Mouse (Mus musculus): ENCODE results near the gene Frmd8. TPM values are rescaled to one million over a fixed set of nuclear protein-coding genes. Genes with fewer than 3 reads are reported as not detected.

The Frmd8 gene
- total and polyA plus RNA-seq, 3 experiments = 22.8 to 34.4 TPM; not detected in 1

DNA sequence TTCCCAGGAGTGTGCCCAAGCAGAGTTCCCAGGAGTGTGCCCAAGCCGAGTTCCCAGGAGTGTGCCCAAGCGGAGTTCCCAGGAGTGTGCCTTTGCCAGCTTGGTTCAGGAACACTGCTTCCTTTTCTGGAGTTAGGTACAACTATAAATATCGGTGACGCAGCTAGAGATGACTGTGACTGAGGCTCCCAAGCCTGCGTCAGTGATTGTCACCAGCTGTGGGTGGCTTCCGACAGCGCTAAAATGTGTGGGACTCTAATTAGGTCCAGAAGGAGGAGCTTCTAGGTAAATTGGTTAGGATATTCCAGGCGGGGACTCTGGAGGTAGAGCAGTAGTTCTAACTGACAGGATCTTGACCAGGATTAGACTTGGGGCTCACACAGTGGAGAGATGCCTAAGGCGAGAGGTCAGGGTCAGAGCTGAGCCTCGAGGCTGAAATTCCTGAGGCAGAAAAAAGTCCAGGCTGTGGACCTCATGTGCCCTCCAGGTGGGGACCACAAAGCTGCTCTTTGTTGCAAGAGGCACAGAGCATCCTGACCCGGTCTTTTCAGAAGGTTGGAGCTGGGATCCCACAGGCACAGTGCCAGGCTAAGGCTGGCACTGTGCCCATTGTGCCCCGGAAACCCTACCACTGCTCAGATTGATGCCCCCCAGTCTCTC, 52.8 kb downstream of the Frmd8 start:
- H3K9ac ChIP-seq (ENCODE audit: control insufficient read depth, low read depth, low read length, poor library complexity, severe bottlenecking) = no peak overlapping the region
- peaks cover 2 to 13% of the 10 kb centered on the region in 2 experiments for H3K4me1 ChIP-seq (ENCODE audit: control insufficient read depth in 1 of 2, insufficient read depth in 2 of 2, low read length in 2 of 2)

DNA sequence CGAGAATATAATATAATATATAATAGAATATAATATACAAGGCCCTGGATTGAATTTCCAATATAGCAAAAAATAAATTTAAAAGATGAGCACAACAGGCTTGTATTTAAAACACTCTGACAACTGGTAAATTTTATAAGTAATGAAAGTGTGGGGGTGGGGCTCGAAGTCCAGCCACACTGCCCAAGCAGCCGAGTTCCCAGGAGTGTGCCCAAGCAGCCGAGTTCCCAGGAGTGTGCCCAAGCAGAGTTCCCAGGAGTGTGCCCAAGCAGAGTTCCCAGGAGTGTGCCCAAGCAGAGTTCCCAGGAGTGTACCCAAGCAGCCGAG, 53.3 kb downstream of the Frmd8 start:
- Histone ChIP-seq H3K27me3 (ENCODE audit: control insufficient read depth in 1 of 2, insufficient read depth in 2 of 2, low read length in 2 of 2) (no peaks in the 10 kb centered on the region), H3K27ac (ENCODE audit: control insufficient read depth, low read depth, low read length) (no peak overlapping the region), H3K9ac (ENCODE audit: control insufficient read depth, low read depth, low read length, poor library complexity, severe bottlenecking) (no peak overlapping the region), H3K79me2 (ENCODE audit: control insufficient read depth, insufficient read depth, low read length, poor library complexity) (peaks cover 2% of the 10 kb centered on the region; the same call in 1 of the 2 replicates), H3K36me3 (ENCODE audit: control insufficient read depth in 1 of 2, insufficient read depth in 2 of 2, low read length in 2 of 2) (peaks cover 9 to 10% of the 10 kb centered on the region in 2 experiments), H3K9me3 (replicated peaks; ENCODE audit: insufficient read depth, low read length) (no peaks in the 10 kb centered on the region), H3K4me3 (ENCODE audit: control insufficient read depth in 1 of 2, insufficient read depth in 1 of 2, low read depth in 2 of 2, low read length in 2 of 2) (no peak overlapping the region), H3K4me1 (ENCODE audit: control insufficient read depth in 1 of 2, insufficient read depth in 2 of 2, low read length in 2 of 2) (peaks cover 2 to 16% of the 10 kb centered on the region in 2 experiments)
- TF ChIP-seq NRF1 (IDR thresholded peaks at IDR 0.05; ENCODE audit: insufficient read depth, low read depth, low read length, poor library complexity, severe bottlenecking) = no peak
- TF ChIP-seq CHD1 (IDR thresholded peaks at IDR 0.05; ENCODE audit: low read depth, low read length) = no peak
- TF ChIP-seq KAT2A (conservative IDR thresholded peaks at IDR 0.05; ENCODE audit: low read depth, low read length) = no peak
- no peak for TF ChIP-seq ETS1 (IDR thresholded peaks at IDR 0.05; ENCODE audit: low read depth, low read length)
- TF ChIP-seq GATA1 (IDR thresholded peaks at IDR 0.05; ENCODE audit: low read depth, low read length) = no peak
- no peak for TF ChIP-seq MEF2A (IDR thresholded peaks at IDR 0.05; ENCODE audit: extremely low read depth, insufficient replicate concordance, low read depth, low read length, poor library complexity, severe bottlenecking)
- no peak for TF ChIP-seq POLR2AphosphoS2 (IDR thresholded peaks at IDR 0.05; ENCODE audit: low read length)
- TF ChIP-seq BHLHE40 (IDR thresholded peaks at IDR 0.05; ENCODE audit: borderline replicate concordance, low read depth, low read length) = no peak
- no peak for TF ChIP-seq TBP (IDR thresholded peaks at IDR 0.05; ENCODE audit: low read depth, low read length)
- DNase-seq (ENCODE audit: low read depth, low spot score) = no peak

More for the DNA sequence above, 52.8 kb downstream of the Frmd8 start:
- Histone ChIP-seq H3K79me2 (ENCODE audit: control insufficient read depth, insufficient read depth, low read length, poor library complexity) (peaks cover 2% of the 10 kb centered on the region; the same call in 1 of the 2 replicates), H3K27ac (ENCODE audit: control insufficient read depth, low read depth, low read length) (no peak overlapping the region), H3K36me3 (ENCODE audit: control insufficient read depth in 1 of 2, insufficient read depth in 2 of 2, low read length in 2 of 2) (peaks cover 5 to 13% of the 10 kb centered on the region in 2 experiments), H3K9me3 (replicated peaks; ENCODE audit: insufficient read depth, low read length) (no peaks in the 10 kb centered on the region), H3K27me3 (ENCODE audit: control insufficient read depth in 1 of 2, insufficient read depth in 2 of 2, low read length in 2 of 2) (no peaks in the 10 kb centered on the region), H3K4me3 (ENCODE audit: control insufficient read depth in 1 of 2, insufficient read depth in 1 of 2, low read depth in 2 of 2, low read length in 2 of 2) (no peak overlapping the region)
- no peak for TF ChIP-seq ZKSCAN1 (IDR thresholded peaks at IDR 0.05; ENCODE audit: low read depth, low read length)
- no peak for TF ChIP-seq RAD21 (IDR thresholded peaks at IDR 0.05; ENCODE audit: low read depth, low read length)
- TF ChIP-seq MYB (IDR thresholded peaks at IDR 0.05; ENCODE audit: low read depth, low read length) = no peak
- no peak for TF ChIP-seq SIN3A (IDR thresholded peaks at IDR 0.05; ENCODE audit: low read length)
- TF ChIP-seq NRF1 (IDR thresholded peaks at IDR 0.05; ENCODE audit: insufficient read depth, low read depth, low read length, poor library complexity, severe bottlenecking) = no peak
- TF ChIP-seq TCF12 (IDR thresholded peaks at IDR 0.05; ENCODE audit: low read depth, low read length) = no peak
- TF ChIP-seq ZC3H11A (IDR thresholded peaks at IDR 0.05; ENCODE audit: low read depth, low read length) = no peak
- TF ChIP-seq MAZ (IDR thresholded peaks at IDR 0.05; ENCODE audit: low read depth, low read length) = no peak
- no peak for TF ChIP-seq ZNF384 (IDR thresholded peaks at IDR 0.05; ENCODE audit: low read depth, low read length)
- no peak for TF ChIP-seq MXI1 (IDR thresholded peaks at IDR 0.05; ENCODE audit: low read depth, low read length)
- no peak for TF ChIP-seq TAL1 (IDR thresholded peaks at IDR 0.05; ENCODE audit: low read length)
- TF ChIP-seq USF2 (IDR thresholded peaks at IDR 0.05; ENCODE audit: borderline replicate concordance in 1 of 2, insufficient read depth in 1 of 2, low read depth in 1 of 2, low read length in 2 of 2) = no peak
- TF ChIP-seq TBP (IDR thresholded peaks at IDR 0.05; ENCODE audit: low read depth, low read length) = no peak
- no peak for TF ChIP-seq BHLHE40 (IDR thresholded peaks at IDR 0.05; ENCODE audit: borderline replicate concordance, low read depth, low read length)
- no peak for DNase-seq (ENCODE audit: low read depth, low spot score)
